Mouse (Mus musculus) embryonic facial prominence, embryonic 12.5 days (tissue): Measurements from ENCODE around the gene Ly6g6d. TPM values are rescaled to one million over a fixed set of nuclear protein-coding genes. Genes with fewer than 3 reads are reported as not detected.

ENCODE experiments used
- ATAC-seq: fragments of 200-750 bp; cut with Nextera tagmentation; 2 replicates; pipeline ENCODE4 v1.8.0; 2017; ENCODE audit not compliant: insufficient number of reproducible peaks, insufficient read depth, low FRiP score, low TSS enrichment
- H3K27ac ChIP-seq: fragments of 300-500 bp; sonication (generic); 2 replicates; pipeline ENCODE4 v1.5.1; 2016; ENCODE audit warnings: mild to moderate bottlenecking
- H3K27me3 ChIP-seq: fragments of 300-500 bp; sonication (generic); 2 replicates; pipeline ENCODE4 v1.6.1; 2016; ENCODE audit warnings: mild to moderate bottlenecking, moderate library complexity
- H3K36me3 ChIP-seq: fragments of 300-500 bp; sonication (generic); 2 replicates; pipeline ENCODE4 v1.6.1; 2016; ENCODE audit warnings: mild to moderate bottlenecking
- H3K4me1 ChIP-seq: fragments of 300-500 bp; sonication (generic); 2 replicates; pipeline ENCODE4 v1.6.1; 2016
- H3K4me2 ChIP-seq: fragments of 300-500 bp; sonication (generic); replicated peaks from 2 replicates; pipeline ENCODE4 v1.6.1; 2016; ENCODE audit warnings: mild to moderate bottlenecking, moderate library complexity
- H3K4me3 ChIP-seq: fragments of 300-500 bp; sonication (generic); 2 replicates; pipeline ENCODE4 v1.5.1; 2016; ENCODE audit warnings: mild to moderate bottlenecking
- H3K9ac ChIP-seq: fragments of 300-500 bp; sonication (generic); 2 replicates; pipeline ENCODE4 v1.6.1; 2016; ENCODE audit warnings: mild to moderate bottlenecking, moderate library complexity
- H3K9me3 ChIP-seq: fragments of 300-500 bp; sonication (generic); 2 replicates; pipeline ENCODE4 v1.6.1; 2016; ENCODE audit warnings: mild to moderate bottlenecking, moderate library complexity
- WGBS: fragments of 180-500 bp; shearing (Covaris S2); methylation state at CpG from one replicate; pipeline ENCODE4 v1.1.7; 2016; 5-methylcytosine and 5-hydroxymethylcytosine counted together
- polyA plus RNA-seq: library from polyadenylated mRNA; unstranded; fragments of >200 nt; fragmentation: Nextera tagmentation; extraction: Ambion mirVana; gene quantifications from 2 replicates; pipeline ENCODE4 v1.2.1, GENCODE M21; 2016

Ly6g6d gene
- polyA plus RNA-seq, 1 experiment from 2014 or later, result 0.68 TPM

GRCm38 (mm10) chr17:35055691-35056495 lies 22.0 kb downstream of the Ly6g6d start:
- no peak overlapping the region for H3K4me2 ChIP-seq
- H3K4me3 ChIP-seq, result no peak overlapping the region
- H3K36me3 ChIP-seq, result peaks cover 52% of the 10 kb centered on the region
- H3K4me1 ChIP-seq, result peaks cover 25% of the 10 kb centered on the region
- no peaks in the 10 kb centered on the region for H3K9me3 ChIP-seq
- H3K27me3 ChIP-seq, result no peaks in the 10 kb centered on the region
- no peak overlapping the region for H3K9ac ChIP-seq
- ATAC-seq, result no peak
- 91% methylated on average over 7 of the region's 7 CpGs for WGBS
- no peak overlapping the region for H3K27ac ChIP-seq

- H3K4me2 ChIP-seq, result peak overlapping the region; percentile 92
- ATAC-seq, result no peak
- H3K4me3 ChIP-seq, result peak overlapping the region; percentile 62
- 75% methylated on average over 12 of the region's 12 CpGs for WGBS
- H3K27ac ChIP-seq, result peak overlapping the region; percentile 98
- peaks cover 37% of the 10 kb centered on the region for H3K4me1 ChIP-seq
- H3K36me3 ChIP-seq, result peaks cover 40% of the 10 kb centered on the region
- H3K9ac ChIP-seq, result peak overlapping the region; percentile 83
- H3K9me3 ChIP-seq, result no peaks in the 10 kb centered on the region
- no peaks in the 10 kb centered on the region for H3K27me3 ChIP-seq
These were observed 25.5 kb downstream of the Ly6g6d start for GRCm38 (mm10) chr17:35052271-35052798.

GRCm38 (mm10) chr17:35051156-35052086 lies 26.4 kb downstream of the Ly6g6d start:
- Histone ChIP-seq H3K9me3 (no peaks in the 10 kb centered on the region), H3K4me2 (peak overlapping the region; percentile 92), H3K9ac (peak overlapping the region; percentile 83), H3K36me3 (peaks cover 37% of the 10 kb centered on the region), H3K4me1 (peaks cover 43% of the 10 kb centered on the region), H3K27me3 (no peaks in the 10 kb centered on the region), H3K4me3 (peak overlapping the region; percentile 62), H3K27ac (peak overlapping the region; percentile 98)
- ATAC-seq, result no peak
- 1% methylated on average over 18 of the region's 21 CpGs for WGBS

- Histone ChIP-seq H3K9ac (peak overlapping the region; percentile 83), H3K4me1 (peaks cover 43% of the 10 kb centered on the region), H3K4me3 (peak overlapping the region; percentile 62), H3K27me3 (no peaks in the 10 kb centered on the region), H3K36me3 (peaks cover 27% of the 10 kb centered on the region), H3K27ac (peak overlapping the region; percentile 98), H3K4me2 (peak overlapping the region; percentile 92), H3K9me3 (no peaks in the 10 kb centered on the region)
- under 1% methylated on average over 27 of the region's 27 CpGs for WGBS
- ATAC-seq, result peak; percentile 9; the same call in 1 of the 2 replicates
These were observed 27.6 kb downstream of the Ly6g6d start for GRCm38 (mm10) chr17:35050126-35050750.

- peak within 1 kb of the TSS; percentile 98 for H3K27ac ChIP-seq
- peak within 1 kb of the TSS; percentile 83 for H3K9ac ChIP-seq
- WGBS, result 5% methylated on average over 11 of the region's 11 CpGs
- H3K4me2 ChIP-seq, result peak within 1 kb of the TSS; percentile 92
- H3K36me3 ChIP-seq, result peaks cover 22% of the 10 kb centered on the region
- H3K4me1 ChIP-seq, result peaks cover 43% of the 10 kb centered on the region
- peak within 1 kb of the TSS; percentile 62 for H3K4me3 ChIP-seq
- H3K27me3 ChIP-seq, result no peaks in the 10 kb centered on the region
- ATAC-seq, result peak; percentile 31; the same call in 1 of the 2 replicates
- H3K9me3 ChIP-seq, result no peaks in the 10 kb centered on the region
These were observed 28.3 kb downstream of the Ly6g6d start, which contains the start of gene Clic1 for GRCm38 (mm10) chr17:35049561-35050016. Gene Clic1, plus strand, starts transcription at chr17:35049966.

GRCm38 (mm10) chr17:35048932-35049440 lies 28.9 kb downstream of the Ly6g6d start:
- 73% methylated on average over 5 of the region's 5 CpGs for WGBS
- Histone ChIP-seq H3K9me3 (no peaks in the 10 kb centered on the region), H3K27me3 (no peaks in the 10 kb centered on the region), H3K4me2 (peak overlapping the region; percentile 92), H3K4me3 (no peak overlapping the region; the same call in 1 of the 2 replicates), H3K36me3 (peaks cover 18% of the 10 kb centered on the region), H3K4me1 (peaks cover 43% of the 10 kb centered on the region), H3K27ac (peak overlapping the region; percentile 98), H3K9ac (0 out of 2 replicates have a peak overlapping the region, but pooled peaks have one; percentile 83)
- no peak for ATAC-seq

GRCm38 (mm10) chr17:35048149-35048931 lies 29.5 kb downstream of the Ly6g6d start:
- Histone ChIP-seq H3K27ac (peak overlapping the region; percentile 58), H3K27me3 (no peaks in the 10 kb centered on the region), H3K9ac (no peak overlapping the region), H3K36me3 (peaks cover 11% of the 10 kb centered on the region), H3K4me2 (no peak overlapping the region), H3K4me3 (no peak overlapping the region), H3K9me3 (no peaks in the 10 kb centered on the region), H3K4me1 (peaks cover 43% of the 10 kb centered on the region)
- no peak for ATAC-seq
- WGBS, result 40% methylated on average over 11 of the region's 11 CpGs

GRCm38 (mm10) chr17:35047688-35048087 lies 30.2 kb downstream of the Ly6g6d start:
- H3K9ac ChIP-seq, result no peak overlapping the region
- peaks cover 5% of the 10 kb centered on the region for H3K36me3 ChIP-seq
- H3K9me3 ChIP-seq, result no peaks in the 10 kb centered on the region
- H3K27me3 ChIP-seq, result no peaks in the 10 kb centered on the region
- H3K4me3 ChIP-seq, result no peak overlapping the region
- 54% methylated on average over 1 of the region's 1 CpGs for WGBS
- ATAC-seq, result no peak
- H3K4me1 ChIP-seq, result peaks cover 41% of the 10 kb centered on the region
- H3K4me2 ChIP-seq, result no peak overlapping the region
- H3K27ac ChIP-seq, result peak overlapping the region; percentile 58

GRCm38 (mm10) chr17:35046681-35047455 lies 31.0 kb downstream of the Ly6g6d start, which contains the start of gene Msh5:
Gene Msh5, minus strand, starts transcription at chr17:35046745.
- WGBS, result 3% methylated on average over 33 of the region's 33 CpGs
- Histone ChIP-seq H3K4me3 (peak within 1 kb of the TSS; percentile 55), H3K4me1 (peaks cover 33% of the 10 kb centered on the region), H3K27ac (peak within 1 kb of the TSS; percentile 86), H3K9ac (peak within 1 kb of the TSS; percentile 85), H3K36me3 (no peaks in the 10 kb centered on the region), H3K9me3 (no peaks in the 10 kb centered on the region), H3K4me2 (peak within 1 kb of the TSS; percentile 96), H3K27me3 (no peaks in the 10 kb centered on the region)
- ATAC-seq, result peak; percentile 91
